ENCODE assay signal across 18 mouse cellular contexts in genomic region chr14:53777375-53777774, GRCm38 (mm10).
A peak's percentile ranks its signal among the peaks of the same experiment; 100 is the strongest.
DNase-seq lines count a peak whose midpoint lies in the region; ATAC-seq and TF ChIP-seq lines count a peak whose summit lies in the region.
"Had no signal": no experiment of that assay in that cellular context is flagged by ENCODE, and none has a peak within 500 bp of the region (broad histone marks: within the 10 kb centered on the region; RNA-seq: fewer than 3 reads in every experiment).

No protein-coding gene starts in this region.

- DNase-seq in hindbrain, postnatal 0 days (ENCODE audit: low spot score), result peak; percentile 16
- DNase-seq in hindbrain, embryonic 14.5 days (ENCODE audit: low spot score), result no peak
- no peak for DNase-seq in thymus, adult 2 months
- DNase-seq in thymus, postnatal 25 days, result no peak
- DNase-seq in thymus, postnatal 14 days, result peak; percentile 55
- no peak for DNase-seq in thymus, adult 18-20 months
- DNase-seq: cerebellum, adult 11 months; cerebellum, adult 8-10 months had no signal

- H3K4me2 ChIP-seq in hindbrain, postnatal 0 days (ENCODE audit: low read depth, low read length), result no peak overlapping the region
- no peak overlapping the region for H3K4me2 ChIP-seq in hindbrain, embryonic 14.5 days (replicated peaks)
- H3K4me2 ChIP-seq: embryonic facial prominence, embryonic 13.5 days; embryonic facial prominence, embryonic 15.5 days; forebrain, embryonic 12.5 days had no signal

- no peaks in the 10 kb centered on the region for H3K4me1 ChIP-seq in hindbrain, postnatal 0 days (ENCODE audit: insufficient read depth, low read length)
- H3K4me1 ChIP-seq in hindbrain, embryonic 14.5 days (replicated peaks; ENCODE audit: control insufficient read depth, insufficient read depth, low read length), result no peaks in the 10 kb centered on the region
- H3K4me1 ChIP-seq in thymus, adult 2 months (replicated peaks; ENCODE audit: control insufficient read depth, insufficient read depth, low read length), result peaks cover 14% of the 10 kb centered on the region
- H3K4me1 ChIP-seq: embryonic facial prominence, embryonic 13.5 days; embryonic facial prominence, embryonic 15.5 days; forebrain, embryonic 10.5 days; forebrain, embryonic 12.5 days had no signal

- no peaks in the 10 kb centered on the region for H3K36me3 ChIP-seq in hindbrain, postnatal 0 days (ENCODE audit: insufficient read depth, low read length)
- H3K36me3 ChIP-seq in hindbrain, embryonic 14.5 days (replicated peaks; ENCODE audit: control insufficient read depth, insufficient read depth), result no peaks in the 10 kb centered on the region
- no peaks in the 10 kb centered on the region for H3K36me3 ChIP-seq in thymus, adult 2 months (ENCODE audit: control insufficient read depth, insufficient read depth, low read length)
- H3K36me3 ChIP-seq: embryonic facial prominence, embryonic 13.5 days; embryonic facial prominence, embryonic 15.5 days; forebrain, embryonic 10.5 days; forebrain, embryonic 12.5 days; G1E had no signal

- TF ChIP-seq CTCF in hindbrain, postnatal 0 days (IDR thresholded peaks at IDR 0.05; ENCODE audit: low read depth), result no peak
- TF ChIP-seq CTCF in thymus, adult 2 months (IDR thresholded peaks at IDR 0.05; ENCODE audit: borderline replicate concordance, control insufficient read depth, extremely low read depth, insufficient read depth, low read length, poor library complexity), result no peak

- no peak overlapping the region for H3K27ac ChIP-seq in hindbrain, postnatal 0 days
- H3K27ac ChIP-seq in hindbrain, embryonic 14.5 days, result no peak overlapping the region
- H3K27ac ChIP-seq in thymus, adult 2 months (ENCODE audit: control insufficient read depth, insufficient read depth, low read length), result peak overlapping the region; percentile 77
- H3K27ac ChIP-seq: embryonic facial prominence, embryonic 13.5 days; embryonic facial prominence, embryonic 15.5 days; forebrain, embryonic 10.5 days; forebrain, embryonic 12.5 days had no signal

- TF ChIP-seq POLR2A in thymus, adult 2 months (IDR thresholded peaks at IDR 0.05; ENCODE audit: control insufficient read depth, extremely low read depth, insufficient read depth, low read length, poor library complexity), result no peak

- H3K27me3 ChIP-seq in hindbrain, postnatal 0 days (ENCODE audit: insufficient read depth, low read length), result no peaks in the 10 kb centered on the region
- H3K27me3 ChIP-seq in hindbrain, embryonic 14.5 days (ENCODE audit: control insufficient read depth, insufficient read depth, low read length), result no peaks in the 10 kb centered on the region
- no peaks in the 10 kb centered on the region for H3K27me3 ChIP-seq in thymus, adult 2 months (ENCODE audit: control insufficient read depth, insufficient read depth, low read length)
- H3K27me3 ChIP-seq: CH12.LX; embryonic facial prominence, embryonic 13.5 days; embryonic facial prominence, embryonic 15.5 days; forebrain, embryonic 12.5 days had no signal

- H3K9me3 ChIP-seq in hindbrain, postnatal 0 days (ENCODE audit: low read length), result no peaks in the 10 kb centered on the region
- no peaks in the 10 kb centered on the region for H3K9me3 ChIP-seq in hindbrain, embryonic 14.5 days (ENCODE audit: control insufficient read depth, low read length)
- H3K9me3 ChIP-seq: embryonic facial prominence, embryonic 13.5 days; embryonic facial prominence, embryonic 15.5 days; forebrain, embryonic 10.5 days; forebrain, embryonic 12.5 days; G1E had no signal

- ATAC-seq in hindbrain, postnatal 0 days, result no peak
- no peak for ATAC-seq in hindbrain, embryonic 14.5 days (ENCODE audit: low FRiP score)
- ATAC-seq: activated CD4-positive, CD25-positive, alpha-beta regulatory T cell, adult 4 months; CD4-positive, CD25-positive, alpha-beta regulatory T cell, adult 4 months; forebrain, embryonic 14.5 days had no signal

- no peak overlapping the region for H3K9ac ChIP-seq in hindbrain, postnatal 0 days (replicated peaks; ENCODE audit: low read length)
- H3K9ac ChIP-seq in hindbrain, embryonic 14.5 days, result no peak overlapping the region
- H3K9ac ChIP-seq: embryonic facial prominence, embryonic 13.5 days; embryonic facial prominence, embryonic 15.5 days; forebrain, embryonic 12.5 days had no signal

- WGBS in hindbrain, postnatal 0 days, result 70% methylated on average over 3 of the region's 3 CpGs
- WGBS in hindbrain, embryonic 14.5 days, result 76% methylated on average over 3 of the region's 3 CpGs
- WGBS in thymus, adult 2 months, result 12% methylated on average over 3 of the region's 3 CpGs

- no peak overlapping the region for H3K4me3 ChIP-seq in hindbrain, postnatal 0 days (ENCODE audit: low read length)
- no peak overlapping the region for H3K4me3 ChIP-seq in hindbrain, embryonic 14.5 days (replicated peaks; ENCODE audit: low read length)
- H3K4me3 ChIP-seq in thymus, adult 2 months (ENCODE audit: control insufficient read depth, insufficient read depth, low read length), result peak overlapping the region; percentile 28; the same call in 1 of the 2 replicates
- H3K4me3 ChIP-seq: embryonic facial prominence, embryonic 13.5 days; embryonic facial prominence, embryonic 15.5 days; erythroblast, embryonic 14.5 days; forebrain, embryonic 10.5 days; forebrain, embryonic 12.5 days had no signal

Comparison
In these comparisons a context has a peak if more than half of its experiments do, and no peak if none do; other contexts are left out.
1. DNase-seq: peak in hindbrain, postnatal 0 days (single experiment) and thymus, postnatal 14 days (single experiment); none in hindbrain, embryonic 14.5 days (single experiment), thymus, adult 2 months (single experiment), thymus, postnatal 25 days (single experiment) and thymus, adult 18-20 months (0 of 2).